Mouse (Mus musculus) small intestine, adult 2 months (tissue): ENCODE data around the gene Plce1.

ENCODE experiments used
- CTCF ChIP-seq: fragments of 200-500 bp; IDR thresholded peaks from 2 replicates; pipeline ENCODE4 v1.5.1; 2012; ENCODE audit warnings: low read depth, mild to moderate bottlenecking, control low read depth, inconsistent platforms, low read length, moderate library complexity, mixed read lengths; ENCODE audit not compliant: insufficient replicate concordance, insufficient read length; ENCODE audit errors: extremely low read depth
- POLR2A ChIP-seq: fragments of 200-500 bp; IDR thresholded peaks from 2 replicates; pipeline ENCODE4 v1.6.1; 2012; ENCODE audit warnings: low read depth, mild to moderate bottlenecking, control low read depth, inconsistent platforms, low read length, moderate library complexity

GRCm38 (mm10) chr19:38744546-38744945 is 263.6 kb downstream of the Plce1 start:
- TF ChIP-seq POLR2A (no peak), CTCF (no peak)
